Mouse (Mus musculus) urinary bladder, postnatal 10 days (tissue): ENCODE measurements around the gene Ott.
"Not testable (repeated sequence)": the region's sequence is repeated elsewhere in the genome, so short reads cannot be mapped to it uniquely, and the experiment has no call there.

Experiments used
- DNase-seq: peaks from one replicate; pipeline ENCODE4 v3.0.0; 2022; ENCODE audit warnings: low spot score

Gene Ott

DNA sequence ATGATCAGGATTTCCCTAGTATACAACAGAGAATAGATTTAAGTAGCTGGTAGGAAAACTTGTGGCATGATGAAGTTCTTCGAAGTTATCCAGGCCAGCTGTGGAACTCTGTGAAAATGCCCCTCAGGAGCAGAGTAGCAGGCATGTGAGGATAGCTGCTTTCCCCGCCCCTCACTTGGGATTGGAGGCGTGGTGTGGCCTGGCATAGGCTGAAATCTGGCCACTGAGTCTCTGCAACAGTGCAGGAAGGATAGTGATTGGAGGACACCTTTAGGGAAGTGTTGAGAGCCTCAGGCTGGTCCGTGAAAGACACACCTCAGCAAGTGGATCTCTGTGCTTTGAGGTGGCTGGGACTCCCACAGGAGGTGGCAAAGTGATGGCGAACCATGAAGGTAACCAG is at the start of gene Ott:
Gene Ott, plus strand, starts transcription at position 301 of the 400 bp plus-strand sequence.
- not testable (repeated sequence) for DNase-seq
